9 mouse cellular contexts compared by ENCODE assay signal in the genomic region with DNA sequence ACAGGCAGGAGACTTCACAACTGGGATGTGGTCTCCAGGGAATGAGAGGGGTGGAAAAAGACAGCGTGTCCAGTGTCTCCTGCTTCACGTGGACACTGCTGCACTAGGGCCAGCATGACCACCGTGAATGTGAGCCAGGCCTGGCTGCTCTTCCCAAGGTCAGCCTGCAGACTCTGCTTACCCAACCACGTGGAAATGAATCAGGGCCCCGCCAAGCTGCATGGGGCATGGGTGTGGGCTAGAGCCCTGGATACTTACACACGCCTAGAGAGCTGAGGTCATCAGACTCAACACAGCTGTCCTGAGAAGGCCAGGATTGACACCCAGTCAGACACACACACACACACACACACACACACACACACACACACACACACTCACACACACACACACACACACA.
DNase-seq lines count a peak whose midpoint lies in the region; ATAC-seq and TF ChIP-seq lines count a peak whose summit lies in the region.
"Had no signal": no experiment of that assay in that cellular context is flagged by ENCODE, and none has a peak within 500 bp of the region (broad histone marks: within the 10 kb centered on the region; RNA-seq: fewer than 3 reads in every experiment).

No protein-coding gene starts in this region.

- no peak for TF ChIP-seq POLR2A in lung, adult 2 months (IDR thresholded peaks at IDR 0.05; ENCODE audit: borderline replicate concordance, extremely low read depth, low read depth, low read length)

- no peak overlapping the region for H3K4me2 ChIP-seq in lung, embryonic 16.5 days (ENCODE audit: low read depth, low read length)
- H3K4me2 ChIP-seq in liver, embryonic 12.5 days = no peak overlapping the region
- H3K4me2 ChIP-seq: lung, embryonic 14.5 days had no signal

- TF ChIP-seq CTCF in lung, adult 2 months (IDR thresholded peaks at IDR 0.05; ENCODE audit: insufficient read depth, low read length) = no peak
- no peak for TF ChIP-seq CTCF in layer of hippocampus, adult 2 months (conservative IDR thresholded peaks at IDR 0.05)

- H3K4me1 ChIP-seq in lung, embryonic 16.5 days (replicated peaks; ENCODE audit: control insufficient read depth, insufficient read depth, low read length) = no peaks in the 10 kb centered on the region; the same call in 1 of the 2 replicates
- no peaks in the 10 kb centered on the region for H3K4me1 ChIP-seq in lung, adult 2 months (ENCODE audit: control insufficient read depth, insufficient read depth, low read length)
- peaks cover 21% of the 10 kb centered on the region for H3K4me1 ChIP-seq in heart, embryonic 10.5 days
- no peaks in the 10 kb centered on the region for H3K4me1 ChIP-seq in liver, embryonic 12.5 days

- H3K27me3 ChIP-seq in lung, embryonic 16.5 days (ENCODE audit: control insufficient read depth, insufficient read depth, low read depth, low read length) = no peaks in the 10 kb centered on the region
- H3K27me3 ChIP-seq in heart, embryonic 10.5 days (ENCODE audit: insufficient read depth, poor library complexity, severe bottlenecking) = no peaks in the 10 kb centered on the region
- H3K27me3 ChIP-seq in liver, embryonic 12.5 days (replicated peaks) = no peaks in the 10 kb centered on the region

- H3K4me3 ChIP-seq in lung, embryonic 16.5 days (ENCODE audit: low read length) = no peak overlapping the region
- no peak overlapping the region for H3K4me3 ChIP-seq in lung, adult 2 months (replicated peaks; ENCODE audit: extremely low read depth, low read depth, low read length)
- no peak overlapping the region for H3K4me3 ChIP-seq in heart, embryonic 10.5 days
- H3K4me3 ChIP-seq in layer of hippocampus, adult 2 months = no peak overlapping the region
- H3K4me3 ChIP-seq in liver, embryonic 12.5 days = no peak overlapping the region

- ATAC-seq in lung, embryonic 16.5 days (ENCODE audit: low read depth) = 0 out of 2 replicates have a peak, but pooled peaks have one; percentile 20
- ATAC-seq in liver, embryonic 12.5 days = no peak

- H3K27ac ChIP-seq in lung, embryonic 16.5 days (ENCODE audit: low read length) = no peak overlapping the region
- H3K27ac ChIP-seq in heart, embryonic 10.5 days = peak overlapping the region; percentile 59; the same call in 1 of the 2 replicates
- no peak overlapping the region for H3K27ac ChIP-seq in layer of hippocampus, adult 2 months
- no peak overlapping the region for H3K27ac ChIP-seq in liver, embryonic 12.5 days

- H3K9ac ChIP-seq in lung, embryonic 16.5 days (ENCODE audit: low read length) = no peak overlapping the region
- H3K9ac ChIP-seq in liver, embryonic 12.5 days = no peak overlapping the region
- H3K9ac ChIP-seq: lung, embryonic 14.5 days had no signal

- no peak for DNase-seq in lung, adult 2 months
- DNase-seq in adrenal gland, postnatal 25 days = peak; percentile 78
- no peak for DNase-seq in heart, embryonic 10.5 days (ENCODE audit: low spot score)
- DNase-seq in skeletal muscle tissue, adult 2 months (ENCODE audit: low read depth, low spot score) = peak; percentile 87
- no peak for DNase-seq in layer of hippocampus, adult 2 months (ENCODE audit: low spot score in 2 of 2)
- DNase-seq in left cerebral cortex, adult 8-10 months (ENCODE audit: low spot score in 2 of 2) = no peak
- DNase-seq: lung, embryonic 14.5 days had no signal

- 46% methylated on average over 6 of the region's 6 CpGs for WGBS in lung, embryonic 16.5 days
- WGBS in lung, adult 2 months = 39% methylated on average over 6 of the region's 6 CpGs
- WGBS in heart, embryonic 10.5 days = 65% methylated on average over 6 of the region's 6 CpGs
- WGBS in liver, embryonic 12.5 days (ENCODE audit: insufficient replicate concordance) = 63% methylated on average over 6 of the region's 6 CpGs

- H3K9me3 ChIP-seq in lung, embryonic 16.5 days (ENCODE audit: control insufficient read depth, low read length) = no peaks in the 10 kb centered on the region
- H3K9me3 ChIP-seq in heart, embryonic 10.5 days = no peaks in the 10 kb centered on the region
- no peaks in the 10 kb centered on the region for H3K9me3 ChIP-seq in liver, embryonic 12.5 days (replicated peaks)

- no peaks in the 10 kb centered on the region for H3K36me3 ChIP-seq in lung, embryonic 16.5 days (ENCODE audit: control insufficient read depth, insufficient read depth, low read length)
- no peaks in the 10 kb centered on the region for H3K36me3 ChIP-seq in heart, embryonic 10.5 days
- H3K36me3 ChIP-seq in liver, embryonic 12.5 days = no peaks in the 10 kb centered on the region

Comparison
In these comparisons a context has a peak if more than half of its experiments do, and no peak if none do; other contexts are left out.
1. DNase-seq: peak in adrenal gland, postnatal 25 days (single experiment) and skeletal muscle tissue, adult 2 months (single experiment); none in lung, adult 2 months (single experiment), heart, embryonic 10.5 days (single experiment), layer of hippocampus, adult 2 months (0 of 2) and left cerebral cortex, adult 8-10 months (0 of 2).